Mouse (Mus musculus) induced T-regulatory cell, adult 2 months (primary cell): ENCODE results near the gene Nsmce3.
A peak's percentile ranks its signal among the peaks of the same experiment; 100 is the strongest.

Experiments
- DNase-seq: peaks from one replicate; pipeline ENCODE4 v3.0.0-alpha.2; 2012; ENCODE audit warnings: low read depth

Nsmce3 gene

DNA sequence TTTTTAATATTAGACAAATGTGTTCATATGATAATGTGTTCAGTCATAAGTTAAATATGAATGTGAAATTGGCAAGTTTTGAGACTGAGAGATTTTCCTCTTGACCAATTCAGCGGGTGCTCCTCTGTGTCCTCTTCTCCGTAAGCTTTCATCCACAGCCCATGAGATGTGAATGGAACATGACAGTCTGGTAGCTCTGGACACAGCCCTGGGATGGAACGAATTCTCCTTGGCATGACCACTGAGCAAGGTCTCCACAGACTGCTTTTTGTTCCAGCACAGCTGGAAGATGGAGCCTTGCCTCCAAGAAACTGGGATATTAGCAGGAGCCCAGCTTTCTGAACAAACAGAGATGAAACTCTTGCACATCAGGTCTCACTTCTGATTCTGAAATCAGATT lies 9.8 kb downstream of the Nsmce3 start:
- no peak for DNase-seq

DNA sequence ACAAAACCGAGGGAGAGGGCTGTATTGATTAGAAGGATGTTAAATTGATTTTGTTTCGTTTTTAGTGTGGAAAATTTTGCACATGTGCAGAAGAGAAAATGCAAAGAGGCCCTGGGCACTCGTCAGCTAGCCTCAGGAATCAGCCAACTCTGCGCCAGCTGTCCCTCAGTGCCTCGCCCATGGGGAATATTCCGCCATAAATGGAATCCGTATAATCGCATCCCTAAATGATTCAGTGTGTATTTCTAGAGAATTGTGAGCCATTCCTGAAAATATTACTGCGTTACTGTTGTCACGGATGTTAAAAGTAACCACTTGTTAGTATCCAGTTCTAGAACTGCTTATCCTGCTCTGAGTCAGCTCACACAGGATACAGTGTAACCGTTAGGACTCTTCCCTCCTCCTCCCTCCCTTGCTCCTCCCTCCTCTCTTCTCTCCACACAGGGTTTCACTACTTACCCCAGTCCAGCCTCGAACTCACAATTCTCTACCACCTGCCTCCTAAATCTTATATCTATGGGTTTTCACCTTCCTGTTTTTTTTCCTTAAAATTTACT lies 16.2 kb downstream of the Nsmce3 start:
- DNase-seq: no peak

DNA sequence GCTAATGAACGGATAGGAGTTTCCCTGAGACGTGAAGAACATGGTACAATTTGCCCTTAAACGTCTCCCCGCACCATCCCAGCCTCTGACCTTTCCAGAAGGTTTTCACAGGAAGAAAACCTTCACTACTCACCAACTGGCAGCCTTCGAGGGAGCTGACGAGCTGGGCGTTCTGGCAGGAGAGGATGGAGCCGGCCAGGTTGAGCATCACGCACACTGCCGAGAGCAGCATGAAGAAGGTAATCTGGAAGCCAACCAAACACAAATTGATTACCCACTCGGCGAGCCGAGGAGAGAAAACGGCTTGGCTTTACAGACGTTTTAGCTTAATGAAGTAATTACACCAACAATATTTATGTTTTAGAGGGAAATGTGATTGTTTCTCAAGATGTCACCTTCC lies 16.8 kb downstream of the Nsmce3 start:
- no peak for DNase-seq

DNA sequence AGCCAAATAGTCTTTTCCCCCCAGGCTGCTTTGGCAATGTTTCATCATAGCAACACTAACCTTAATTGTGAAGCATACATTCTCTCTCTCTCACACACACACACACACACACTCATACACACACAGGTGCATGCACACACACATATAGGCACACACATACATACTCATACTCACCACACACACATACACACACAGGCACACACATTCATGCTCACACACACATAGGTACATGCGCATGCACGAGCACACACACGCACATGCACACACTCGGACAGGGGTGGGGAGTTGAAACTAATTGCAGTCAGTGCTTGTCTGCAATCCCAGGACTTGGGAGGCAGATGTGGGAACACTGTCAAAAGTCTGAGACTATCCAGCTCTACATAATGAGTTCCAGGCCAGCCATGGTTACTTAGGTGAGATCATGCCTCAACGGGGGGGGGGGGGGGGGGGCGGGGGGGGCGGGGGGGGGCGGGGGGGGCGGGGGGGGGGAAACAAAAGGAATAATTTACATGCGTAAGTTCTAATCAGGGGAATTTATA lies 17.3 kb downstream of the Nsmce3 start:
- DNase-seq: no peak

DNA sequence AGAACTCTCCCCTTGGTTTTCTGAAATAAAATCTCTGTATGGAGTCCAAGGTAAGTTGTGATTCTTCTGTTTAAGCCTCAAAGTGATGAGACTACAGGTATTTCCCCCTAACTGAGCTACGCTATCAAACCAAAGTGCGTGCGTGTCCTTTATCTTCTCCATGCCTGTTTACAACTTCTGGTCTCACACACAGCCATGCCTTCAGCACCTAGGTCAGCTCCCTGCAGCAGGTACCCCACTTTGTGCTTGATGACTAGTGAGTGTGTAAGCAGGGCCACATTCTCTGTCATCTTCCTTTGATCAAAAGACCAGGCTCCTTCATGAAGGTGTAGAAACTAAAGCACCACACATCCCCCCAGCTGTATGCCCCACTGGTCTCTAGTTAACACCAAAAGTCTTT lies 22.0 kb downstream of the Nsmce3 start:
- DNase-seq: peak; percentile 13

DNA sequence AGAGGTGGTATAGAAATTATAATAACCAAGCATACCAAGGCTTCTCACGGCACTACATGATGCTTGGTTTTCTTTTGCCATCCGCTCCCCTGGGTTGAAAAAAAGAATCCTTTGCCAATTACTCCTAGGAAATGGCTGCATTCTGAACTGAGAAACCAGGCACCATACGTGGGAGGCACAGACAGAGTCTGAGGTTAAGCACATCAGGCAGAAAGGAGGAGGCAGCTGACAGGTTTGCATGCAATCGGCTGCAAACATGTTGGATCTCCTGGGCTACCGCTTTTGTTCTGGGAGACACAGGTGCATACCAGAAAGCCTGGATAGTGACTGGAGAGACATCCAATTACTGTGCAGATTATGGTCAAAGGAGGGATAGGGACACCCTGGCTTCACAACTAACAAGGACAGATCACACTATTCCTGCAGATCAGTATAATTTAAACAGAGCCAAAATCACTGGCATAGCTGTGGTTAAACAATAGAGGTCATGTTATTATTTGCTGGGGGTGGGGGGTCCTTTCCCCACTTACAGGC lies 25.4 kb downstream of the Nsmce3 start:
- no peak for DNase-seq

DNA sequence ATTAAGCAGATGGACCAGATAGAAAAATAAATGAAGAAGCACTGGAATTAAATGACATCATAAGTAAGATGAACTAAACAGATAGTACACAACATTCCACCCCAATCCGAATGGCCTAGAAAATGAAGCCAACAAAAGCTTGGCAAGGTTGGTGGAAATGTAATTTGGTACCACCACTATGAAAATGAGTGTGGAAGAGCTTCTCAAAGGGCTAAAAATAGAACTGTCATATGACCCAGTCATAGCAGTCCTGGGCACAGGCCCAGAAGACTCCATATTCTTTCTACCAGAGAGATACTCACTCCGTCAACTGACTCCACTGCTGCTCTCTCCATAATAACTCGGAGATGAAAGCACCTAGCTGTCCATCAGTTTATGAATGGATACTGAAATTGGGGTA lies 26.7 kb downstream of the Nsmce3 start:
- no peak for DNase-seq

DNA sequence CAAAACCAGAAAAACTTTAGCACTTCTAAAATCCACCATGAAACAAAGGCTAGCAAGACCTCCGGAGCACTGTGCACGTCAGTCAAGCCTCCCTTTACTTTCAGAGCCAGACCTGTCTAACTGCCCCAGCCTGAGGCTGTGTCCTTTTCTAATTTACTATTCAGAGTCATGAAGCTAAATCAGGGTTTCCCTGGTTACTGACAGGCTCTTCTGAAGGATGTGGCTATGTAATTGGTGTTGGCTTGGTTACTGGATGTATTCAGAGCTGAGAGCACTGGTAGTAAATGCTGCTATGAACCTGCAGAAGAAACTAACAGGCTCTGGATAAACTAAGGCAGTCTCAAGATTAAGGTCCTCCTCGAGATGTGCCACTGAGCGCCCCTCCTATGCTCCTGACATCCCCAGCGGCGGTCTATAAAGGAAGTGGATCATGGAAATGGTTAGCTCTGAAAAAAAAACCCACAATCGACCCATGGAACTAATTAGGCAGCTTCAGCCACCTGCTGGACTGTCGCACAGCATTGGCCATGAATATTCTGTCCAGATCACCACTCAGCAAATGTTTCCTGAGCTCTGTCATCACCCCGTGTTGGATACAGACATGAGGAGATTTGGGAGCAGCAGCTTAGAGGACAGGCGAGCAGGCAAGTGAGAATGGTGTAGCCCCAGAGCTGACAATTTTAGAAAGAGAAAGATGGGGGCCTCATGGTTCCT lies 31.7 kb downstream of the Nsmce3 start:
- no peak for DNase-seq

DNA sequence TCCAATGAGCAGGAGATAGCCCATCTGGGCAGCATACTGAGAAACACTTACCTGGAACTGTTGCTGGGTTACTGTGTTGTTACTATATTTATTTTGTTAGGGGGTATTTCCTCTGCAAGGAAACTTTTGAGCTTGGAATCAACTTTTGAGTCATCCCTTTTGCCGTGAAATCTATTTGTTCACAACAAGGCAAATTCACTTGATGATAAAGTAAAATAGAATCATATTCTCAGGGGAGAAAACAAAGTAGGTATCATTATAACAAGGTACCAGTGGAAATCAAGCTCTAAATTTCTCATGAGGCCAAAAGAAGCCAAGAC lies 32.3 kb downstream of the Nsmce3 start:
- DNase-seq: no peak

DNA sequence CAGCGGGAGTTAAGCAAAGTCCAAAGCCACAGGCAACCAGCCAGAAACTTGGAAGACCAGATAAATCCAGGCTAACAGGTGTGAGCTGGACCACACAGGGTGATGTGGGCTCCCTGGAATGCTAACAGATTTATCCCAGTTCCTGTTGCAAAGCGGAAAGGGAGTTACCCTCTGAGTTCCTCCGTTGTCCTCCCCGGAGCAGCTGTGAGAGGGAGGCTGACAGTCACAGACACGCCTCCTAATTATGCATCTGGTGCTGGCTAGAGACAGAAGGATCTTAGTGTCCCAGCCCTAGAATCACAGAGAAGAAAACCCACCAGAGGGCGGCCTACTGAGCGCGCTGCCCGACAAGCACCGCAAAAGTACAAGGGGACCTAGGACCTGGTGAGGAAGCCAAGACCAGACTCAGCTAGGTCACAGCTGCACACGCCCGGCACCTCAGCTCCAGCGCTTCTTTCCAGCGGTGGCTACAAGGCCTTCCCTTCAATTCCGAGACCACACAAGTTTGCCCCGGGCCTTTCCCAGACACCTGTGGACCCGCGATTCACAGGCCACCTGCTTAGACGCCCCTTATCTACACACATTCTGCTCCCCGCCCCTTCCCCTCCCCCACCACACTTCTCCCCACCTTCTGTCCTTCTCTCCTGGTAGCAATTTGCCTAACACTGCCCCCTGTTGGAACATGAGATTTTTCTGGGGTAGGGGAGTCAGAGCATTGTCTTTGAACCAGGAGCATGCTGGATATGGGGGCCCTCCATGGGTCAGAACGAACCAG lies 32.8 kb downstream of the Nsmce3 start:
- DNase-seq: no peak

DNA sequence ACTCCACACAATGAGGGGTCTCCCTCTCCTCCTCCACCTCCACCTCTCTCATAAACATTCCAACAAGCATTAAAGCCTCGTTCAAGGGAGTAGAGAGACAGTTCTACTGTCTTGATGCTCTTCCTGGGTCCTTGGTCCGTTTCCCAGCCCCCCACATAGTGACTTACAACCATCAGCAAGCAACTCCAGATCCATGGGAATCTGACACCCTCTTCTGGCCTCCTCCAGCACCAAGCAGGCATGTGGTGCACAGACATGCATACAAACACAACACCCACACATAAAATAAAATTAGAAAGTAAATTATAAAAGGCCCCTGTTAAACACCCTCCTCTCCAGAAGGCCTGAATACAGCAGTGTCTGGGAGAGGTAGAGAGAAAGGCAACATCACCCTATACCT lies 33.5 kb downstream of the Nsmce3 start:
- no peak for DNase-seq

DNA sequence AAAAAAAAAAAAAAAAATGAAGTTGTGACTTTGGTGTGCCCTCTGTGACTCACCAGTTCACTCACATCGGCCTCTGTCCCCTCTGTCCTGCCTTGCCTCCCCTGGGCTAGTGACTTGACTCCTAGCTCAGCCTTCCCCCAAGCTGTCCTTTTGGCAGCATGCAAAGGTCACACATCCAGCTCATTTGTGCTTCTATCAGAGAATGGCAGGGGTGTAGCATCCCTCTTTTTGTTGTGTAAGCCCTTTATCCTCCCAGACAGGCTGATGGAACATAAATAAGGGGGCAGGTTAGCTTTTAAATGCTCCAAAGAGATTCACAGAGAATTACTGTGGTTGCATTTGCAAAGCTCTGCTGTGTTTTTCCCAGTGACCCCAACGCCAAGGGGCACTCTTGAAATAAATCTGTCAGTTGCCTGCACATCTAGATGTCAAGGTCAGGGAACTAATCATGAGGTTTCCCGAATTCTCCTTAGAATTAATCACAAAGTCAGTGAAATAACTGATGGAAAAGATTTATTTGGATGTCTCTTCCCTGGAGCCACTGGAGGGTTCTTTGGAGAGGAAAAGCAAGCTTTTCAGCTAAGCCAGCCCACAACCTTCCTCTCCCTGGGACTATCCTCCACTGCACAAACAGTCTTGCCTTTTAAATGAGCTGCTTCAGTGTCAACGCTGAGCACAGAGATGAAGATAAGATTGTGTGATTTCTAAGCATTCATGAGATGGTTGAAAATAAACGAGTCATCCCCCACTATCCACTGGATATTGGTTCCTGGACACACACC lies 42.4 kb downstream of the Nsmce3 start:
- DNase-seq: no peak

DNA sequence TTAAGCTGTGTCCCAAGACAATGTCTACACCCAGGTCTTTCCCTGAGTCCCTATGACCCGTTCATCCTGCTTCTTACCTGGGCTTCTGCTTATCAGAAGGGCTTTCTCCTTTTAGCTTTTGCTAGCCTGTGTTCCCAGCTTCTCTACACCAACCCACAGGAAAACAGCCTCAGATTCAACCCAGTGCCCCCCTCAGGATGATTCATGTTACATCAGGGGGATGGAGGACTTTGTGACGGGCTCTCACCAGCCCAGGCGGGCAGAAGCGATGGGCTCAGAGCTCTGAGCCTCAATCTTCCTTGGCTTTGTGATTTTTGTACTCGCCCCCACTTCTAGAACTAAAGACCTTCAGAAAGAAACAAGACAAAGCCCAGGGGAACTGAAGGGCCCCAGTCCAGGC lies 51.7 kb downstream of the Nsmce3 start:
- DNase-seq: no peak

DNA sequence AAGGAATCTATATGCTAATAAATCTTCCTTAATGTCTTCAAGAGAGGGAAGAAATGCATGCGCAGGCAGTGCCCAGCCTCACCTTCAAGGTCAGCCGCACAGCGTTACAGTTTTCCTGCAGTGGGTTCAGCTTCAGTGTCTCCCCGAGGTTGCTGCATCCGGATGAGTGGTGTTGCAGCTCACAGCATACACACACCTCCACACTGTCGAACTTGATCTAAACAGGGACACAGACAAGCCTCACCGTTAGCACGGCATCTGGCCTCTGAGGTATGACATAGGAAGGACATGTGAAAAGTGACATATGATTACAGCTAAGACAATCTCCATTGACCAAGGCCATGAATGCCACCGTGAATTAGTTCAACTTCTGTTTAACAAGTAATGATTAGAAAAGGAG lies 53.1 kb downstream of the Nsmce3 start:
- DNase-seq: no peak
